Mouse (Mus musculus) ES-Bruce4 (cell line): ENCODE data around the gene Sspo.

Experiments used
- CTCF ChIP-seq: IDR thresholded peaks from one replicate; pipeline ENCODE4 v1.8.1; 2011; ENCODE audit warnings: low read depth, low read length
- EP300 ChIP-seq: IDR thresholded peaks from 2 replicates; pipeline ENCODE4 v1.6.1; 2011; ENCODE audit warnings: low read depth, low read length; ENCODE audit not compliant: insufficient read depth
- POLR2A ChIP-seq: IDR thresholded peaks from one replicate; pipeline ENCODE4 v1.8.1; 2011; ENCODE audit warnings: low read length; ENCODE audit not compliant: insufficient read depth

DNA sequence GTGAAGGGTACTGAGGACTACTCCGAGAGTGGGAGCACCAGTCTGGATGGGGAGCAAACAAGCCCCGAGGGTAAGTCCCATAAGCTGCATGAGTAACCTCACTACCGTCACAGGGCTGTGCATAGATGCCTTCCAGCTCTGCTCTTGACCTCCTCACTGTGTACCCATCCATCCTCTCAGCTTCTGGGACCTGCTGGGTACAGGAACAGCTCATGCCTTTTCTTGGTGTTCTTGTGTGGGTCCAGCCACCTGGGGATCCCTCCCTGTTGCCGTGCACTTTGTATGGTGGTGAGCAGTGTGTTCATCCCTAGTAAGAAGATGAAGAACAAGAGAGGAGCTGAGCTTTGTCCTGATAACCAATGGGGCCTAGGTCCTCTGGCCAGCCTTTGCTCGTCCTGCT lies 44.0 kb upstream of the Sspo start:
- no peak for TF ChIP-seq EP300
- TF ChIP-seq CTCF, result no peak
- no peak for TF ChIP-seq POLR2A
